Mouse (Mus musculus): Measurements from ENCODE around the gene Sohlh2.
A peak's percentile ranks its signal among the peaks of the same experiment; 100 is the strongest.

Sohlh2 gene

GRCm38 (mm10) chr3:55212254-55212653 lies 30.4 kb downstream of the Sohlh2 start:
- no peak for DNase-seq

GRCm38 (mm10) chr3:55213785-55214184 lies 32.0 kb downstream of the Sohlh2 start:
- DNase-seq: no peak

- DNase-seq: no peak
These were observed 32.6 kb downstream of the Sohlh2 start for GRCm38 (mm10) chr3:55214413-55214812.

GRCm38 (mm10) chr3:55222502-55222901 lies 40.7 kb downstream of the Sohlh2 start:
- DNase-seq: no peak

GRCm38 (mm10) chr3:55223862-55224261 lies 42.0 kb downstream of the Sohlh2 start:
- no peak for DNase-seq

GRCm38 (mm10) chr3:55226501-55227213 lies 44.8 kb downstream of the Sohlh2 start:
- DNase-seq: no peak

GRCm38 (mm10) chr3:55227214-55227581 lies 45.4 kb downstream of the Sohlh2 start:
- DNase-seq: no peak

GRCm38 (mm10) chr3:55241730-55242421 lies 60.0 kb downstream of the Sohlh2 start, which contains the start of gene Dclk1:
Dclk1 (plus strand) TSS chr3:55242364.
- no peak for DNase-seq

- DNase-seq: peak; percentile 66 to 71
These were observed 60.7 kb downstream of the Sohlh2 start for GRCm38 (mm10) chr3:55242422-55243055.

- no peak for DNase-seq
These were observed 61.2 kb downstream of the Sohlh2 start for GRCm38 (mm10) chr3:55243056-55243471.

GRCm38 (mm10) chr3:55244087-55244486 lies 62.3 kb downstream of the Sohlh2 start:
- DNase-seq: peak; percentile 11 to 28

GRCm38 (mm10) chr3:55246618-55247272 lies 64.9 kb downstream of the Sohlh2 start:
- no peak for DNase-seq

- no peak for DNase-seq
These were observed 66.2 kb downstream of the Sohlh2 start for GRCm38 (mm10) chr3:55248048-55248447.

GRCm38 (mm10) chr3:55248508-55248907 lies 66.7 kb downstream of the Sohlh2 start:
- peak; percentile 80 to 87 for DNase-seq

GRCm38 (mm10) chr3:55250631-55251030 lies 68.8 kb downstream of the Sohlh2 start:
- DNase-seq: no peak

All from cerebellum, postnatal 25 days (tissue).